Comparison of ENCODE assay signal across 13 mouse cellular contexts in genomic region chr4:95462476-95462875, GRCm38 (mm10).
"Had no signal": no experiment of that assay in that cellular context is flagged by ENCODE, and none has a peak within 500 bp of the region (broad histone marks: within the 10 kb centered on the region; RNA-seq: fewer than 3 reads in every experiment).

No protein-coding gene starts in this region.

- H3K9me3 ChIP-seq: limb, embryonic 15.5 days; midbrain, embryonic 12.5 days; neural tube, embryonic 13.5 days; stomach, embryonic 15.5 days had no signal

- H3K36me3 ChIP-seq: limb, embryonic 15.5 days; midbrain, embryonic 12.5 days; neural tube, embryonic 13.5 days; stomach, embryonic 15.5 days had no signal

- H3K9ac ChIP-seq: limb, embryonic 15.5 days; liver, embryonic 14.5 days; midbrain, embryonic 12.5 days; neural tube, embryonic 13.5 days; stomach, embryonic 15.5 days had no signal

- ATAC-seq: lung, postnatal 0 days; midbrain, embryonic 16.5 days had no signal

- H3K27ac ChIP-seq: limb, embryonic 15.5 days; liver, embryonic 14.5 days; midbrain, embryonic 12.5 days; neural tube, embryonic 13.5 days; stomach, embryonic 15.5 days had no signal

- DNase-seq: kidney, postnatal 25 days; lung, adult 18-20 months; retina, postnatal 1 day; right cerebral cortex, postnatal 4 days; thymus, adult 2 months; thymus, postnatal 25 days had no signal

- H3K4me3 ChIP-seq: limb, embryonic 15.5 days; midbrain, embryonic 12.5 days; neural tube, embryonic 13.5 days; stomach, embryonic 15.5 days had no signal

- H3K4me1 ChIP-seq: midbrain, embryonic 12.5 days; neural tube, embryonic 13.5 days; stomach, embryonic 15.5 days had no signal

- H3K27me3 ChIP-seq: limb, embryonic 15.5 days; midbrain, embryonic 12.5 days; neural tube, embryonic 13.5 days; stomach, embryonic 15.5 days had no signal

- H3K4me2 ChIP-seq: limb, embryonic 15.5 days; midbrain, embryonic 12.5 days; neural tube, embryonic 13.5 days; stomach, embryonic 15.5 days had no signal
